Mouse (Mus musculus) heart, adult 2 months (tissue): ENCODE data around the gene Gm3045.

Experiments used
- CTCF ChIP-seq: fragments of 200-600 bp; IDR thresholded peaks from 2 replicates; pipeline ENCODE4 v1.8.1; 2022; ENCODE audit warnings: antibody characterized with exemption, mild to moderate bottlenecking, moderate library complexity
- EP300 ChIP-seq: fragments of 200-500 bp; IDR thresholded peaks from 2 replicates; pipeline ENCODE4 v1.6.1; 2011; ENCODE audit warnings: low read depth, low read length, control low read depth; ENCODE audit not compliant: insufficient read depth
- POLR2A ChIP-seq: fragments of 200-500 bp; IDR thresholded peaks from 2 replicates; pipeline ENCODE4 v1.6.1; 2011; ENCODE audit warnings: mild to moderate bottlenecking, low read depth, low read length, control low read depth; ENCODE audit not compliant: insufficient read depth

- TF ChIP-seq CTCF (no peak), EP300 (no peak), POLR2A (no peak)
Measured at GRCm38 (mm10) chr13:56443411-56443810, 17.0 kb downstream of the Gm3045 start.
